Mouse (Mus musculus): Measurements from ENCODE around the gene Cpxcr1.

Gene Cpxcr1

DNA sequence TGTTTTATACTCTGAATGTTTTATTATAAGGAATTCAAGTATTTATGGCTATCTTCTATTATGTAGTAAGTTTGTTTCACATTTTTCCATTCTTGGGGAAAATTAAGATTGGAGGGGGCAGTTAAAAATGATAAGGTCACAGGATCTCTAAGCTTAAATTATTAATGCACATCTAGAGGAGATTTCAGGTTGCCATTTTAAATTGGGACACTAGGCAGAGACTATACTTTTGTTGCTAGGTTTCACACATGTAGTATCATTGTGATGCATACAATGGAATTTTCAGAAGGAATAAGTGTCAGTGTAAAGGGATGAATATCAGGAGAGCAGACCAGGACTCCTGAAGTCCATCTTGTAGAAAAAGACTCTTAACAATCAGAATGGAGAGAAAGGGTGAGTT, at the start of gene Cpxcr1:
Gene Cpxcr1 (plus strand): TSS at position 301 of the 400 bp plus-strand sequence.
- DNase-seq (ENCODE audit: low read depth, low spot score), result no peak
